Mouse (Mus musculus): ENCODE results near the gene Ramp1. TPM values are rescaled to one million over a fixed set of nuclear protein-coding genes. Genes with fewer than 3 reads are reported as not detected.

Gene Ramp1
- polyA plus RNA-seq (2016; fragmentation: Nextera tagmentation; extraction: Ambion mirVana), result 0.51 and 0.81 TPM in 2 replicates

DNA sequence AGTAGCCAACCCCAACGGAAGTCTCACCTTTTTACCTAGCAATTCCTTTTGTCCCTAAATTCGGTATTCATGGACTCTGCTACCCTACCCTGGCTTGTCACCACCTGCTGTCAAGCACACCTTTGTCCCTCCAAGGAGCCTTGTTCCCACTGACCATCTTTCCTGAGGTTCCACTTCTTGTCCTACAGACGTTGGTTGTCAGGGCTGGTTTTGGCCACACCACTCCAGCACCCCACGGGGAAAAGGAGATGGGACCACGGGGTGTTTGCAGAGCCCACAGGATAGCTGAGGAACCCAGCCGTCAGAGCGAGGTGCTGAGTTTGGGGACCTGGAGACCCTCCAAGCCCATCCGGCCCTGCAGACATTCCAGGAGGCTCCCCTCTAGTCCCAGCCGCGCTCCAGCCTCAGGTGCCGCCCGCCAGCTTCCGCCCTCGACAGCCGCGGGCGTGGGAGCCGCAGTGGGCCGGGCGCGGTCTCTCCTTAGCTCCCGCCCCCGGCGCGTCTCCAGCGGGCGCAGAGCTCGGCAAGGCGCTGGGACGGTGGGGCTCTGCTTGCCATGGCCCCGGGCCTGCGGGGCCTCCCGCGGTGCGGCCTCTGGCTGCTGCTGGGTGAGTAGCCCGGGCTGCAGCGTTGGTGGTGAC is at the start of gene Ramp1:
Gene Ramp1 (plus strand): TSS at position 290 of the 641 bp plus-strand sequence.
- H3K4me1 ChIP-seq (replicated peaks), result peaks cover 28% of the 10 kb centered on the region
- H3K27ac ChIP-seq, result peak within 1 kb of the TSS; percentile 71
- peaks cover 39% of the 10 kb centered on the region for H3K27me3 ChIP-seq (ENCODE audit: insufficient read depth, poor library complexity, severe bottlenecking)
- H3K36me3 ChIP-seq, result no peaks in the 10 kb centered on the region
- peak; percentile 22 for DNase-seq (ENCODE audit: low spot score)
- H3K9me3 ChIP-seq, result no peaks in the 10 kb centered on the region
- WGBS, result 5% methylated on average over 37 of the region's 37 CpGs
- H3K4me3 ChIP-seq, result peak within 1 kb of the TSS; percentile 59

DNA sequence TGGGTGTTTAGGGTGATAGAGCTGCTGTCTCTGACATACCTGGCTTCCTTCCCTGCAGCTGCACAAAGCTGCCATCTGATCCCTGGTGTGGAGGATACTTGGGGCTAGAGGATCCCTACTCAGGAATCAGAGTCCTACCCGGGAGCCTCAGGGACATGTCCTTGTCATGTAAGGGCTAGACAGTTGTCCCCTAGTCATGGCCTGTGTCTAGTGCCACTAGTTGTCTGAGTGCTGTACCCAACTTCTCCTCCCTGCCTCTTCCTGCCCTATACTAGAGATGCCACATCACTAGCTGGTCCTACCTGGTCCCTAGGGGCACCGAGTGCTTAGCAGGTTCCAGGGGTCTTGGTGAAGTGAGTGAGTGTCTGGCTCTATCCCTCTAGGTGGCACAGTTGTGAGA is 42.6 kb upstream of the Ramp1 start:
- H3K9me3 ChIP-seq, result no peaks in the 10 kb centered on the region
- no peak overlapping the region for H3K4me3 ChIP-seq
- WGBS, result 89% methylated on average over 2 of the region's 2 CpGs
- H3K36me3 ChIP-seq, result no peaks in the 10 kb centered on the region
- DNase-seq (ENCODE audit: low spot score), result no peak
- no peaks in the 10 kb centered on the region for H3K27me3 ChIP-seq (ENCODE audit: insufficient read depth, poor library complexity, severe bottlenecking)
- 0 out of 2 replicates have a peak, but pooled peaks cover 3% of the 10 kb centered on the region for H3K4me1 ChIP-seq (replicated peaks)
- H3K27ac ChIP-seq, result no peak overlapping the region

DNA sequence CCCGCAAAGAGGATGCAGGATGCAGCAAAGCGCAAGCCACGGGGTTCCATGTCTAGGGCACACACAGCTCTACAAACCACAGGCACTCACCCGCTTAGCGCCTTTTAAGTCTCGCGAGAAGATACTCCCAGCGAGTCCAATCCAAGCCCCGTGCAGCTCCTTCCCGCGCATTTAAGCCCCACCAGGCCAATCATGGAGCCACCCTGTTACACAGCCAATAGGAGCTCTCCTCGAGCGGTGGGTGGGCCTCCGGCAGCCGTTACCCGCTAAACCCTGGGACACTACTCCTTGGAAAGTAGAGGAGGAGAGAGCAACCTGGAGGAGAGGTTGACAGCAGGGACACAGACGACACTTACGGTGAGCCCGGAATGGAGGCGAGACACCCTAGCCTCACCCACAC is 34.8 kb upstream of the Ramp1 start, which contains the start of gene Rbm44:
Gene Rbm44 (plus strand): TSS at position 277 of the 400 bp plus-strand sequence.
- Histone ChIP-seq H3K4me3 (no peak within 1 kb of the TSS), H3K27me3 (ENCODE audit: insufficient read depth, poor library complexity, severe bottlenecking) (no peaks in the 10 kb centered on the region), H3K9me3 (no peaks in the 10 kb centered on the region), H3K27ac (no peak within 1 kb of the TSS), H3K4me1 (replicated peaks) (no peaks in the 10 kb centered on the region), H3K36me3 (no peaks in the 10 kb centered on the region)
- 64% methylated on average over 20 of the region's 20 CpGs for WGBS
- no peak for DNase-seq (ENCODE audit: low spot score)

DNA sequence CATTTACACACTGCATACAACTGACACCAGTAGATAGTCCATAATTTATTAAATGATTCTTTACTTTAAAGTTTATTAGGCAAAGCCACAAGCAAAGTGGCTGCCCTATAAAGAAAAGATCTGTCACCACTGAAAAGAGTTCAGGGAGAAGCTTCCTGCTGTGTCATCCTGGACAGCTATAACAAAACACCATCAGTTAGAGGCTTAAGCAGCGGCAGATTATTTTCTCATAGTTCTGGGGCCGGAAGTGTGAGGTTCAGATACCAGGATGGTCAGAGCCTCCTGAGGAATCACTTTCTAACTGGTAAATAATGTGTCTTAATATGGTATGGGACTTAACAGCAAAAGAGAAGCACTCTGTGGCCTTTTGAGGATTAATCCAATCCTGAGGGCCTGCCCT is 28.1 kb upstream of the Ramp1 start:
- no peaks in the 10 kb centered on the region for H3K36me3 ChIP-seq
- DNase-seq (ENCODE audit: low spot score), result no peak
- no peaks in the 10 kb centered on the region for H3K4me1 ChIP-seq (replicated peaks)
- 64% methylated on average over 2 of the region's 2 CpGs for whole genome bisulfite sequencing
- no peaks in the 10 kb centered on the region for H3K9me3 ChIP-seq
- no peaks in the 10 kb centered on the region for H3K27me3 ChIP-seq (ENCODE audit: insufficient read depth, poor library complexity, severe bottlenecking)
- H3K4me3 ChIP-seq, result no peak overlapping the region
- H3K27ac ChIP-seq, result no peak overlapping the region

DNA sequence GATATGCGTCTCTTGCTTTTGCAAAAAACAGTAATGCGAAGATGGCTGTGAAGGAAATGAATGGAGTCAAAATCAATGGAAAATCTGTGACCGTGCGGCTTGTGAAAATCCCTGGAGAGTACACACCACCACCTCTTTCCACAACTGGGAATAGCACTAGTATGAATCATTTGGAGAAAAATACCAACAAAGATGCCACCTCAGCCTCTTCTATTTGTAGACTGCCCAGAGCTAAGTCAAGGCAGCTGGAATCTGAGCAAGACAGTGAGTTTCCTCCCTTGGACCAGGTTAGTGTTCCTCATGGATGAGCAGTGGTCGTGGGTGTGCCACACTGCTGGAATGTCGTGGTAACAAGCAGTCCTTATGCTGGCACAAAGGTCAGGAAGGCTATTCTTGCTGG is 12.8 kb upstream of the Ramp1 start:
- H3K4me1 ChIP-seq (replicated peaks), result no peaks in the 10 kb centered on the region
- WGBS, result 79% methylated on average over 6 of the region's 6 CpGs
- no peak overlapping the region for H3K27ac ChIP-seq
- DNase-seq (ENCODE audit: low spot score), result no peak
- H3K9me3 ChIP-seq, result no peaks in the 10 kb centered on the region
- no peak overlapping the region for H3K4me3 ChIP-seq
- no peaks in the 10 kb centered on the region for H3K27me3 ChIP-seq (ENCODE audit: insufficient read depth, poor library complexity, severe bottlenecking)
- H3K36me3 ChIP-seq, result no peaks in the 10 kb centered on the region

DNA sequence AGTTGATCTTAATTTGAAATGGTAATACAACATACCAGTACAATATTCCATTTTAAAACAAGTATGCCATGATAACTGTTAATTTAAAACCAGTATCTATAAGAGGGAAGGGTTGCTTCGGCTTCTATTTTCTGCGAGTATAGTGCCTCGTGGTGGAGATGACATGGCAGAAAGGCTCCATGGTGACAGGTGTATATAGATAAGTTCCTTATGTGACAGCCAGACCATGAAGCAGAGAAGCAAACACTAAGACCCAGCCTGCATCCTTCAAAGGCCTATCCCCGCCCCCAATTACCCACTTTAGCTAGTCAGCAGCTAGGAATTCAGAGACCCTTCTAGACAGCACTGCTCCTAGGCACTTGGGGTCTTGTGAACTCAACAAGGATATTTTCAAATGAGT is 10.5 kb upstream of the Ramp1 start:
- H3K4me1 ChIP-seq (replicated peaks), result no peaks in the 10 kb centered on the region
- 86% methylated on average over 4 of the region's 4 CpGs for WGBS
- no peak for DNase-seq (ENCODE audit: low spot score)

DNA sequence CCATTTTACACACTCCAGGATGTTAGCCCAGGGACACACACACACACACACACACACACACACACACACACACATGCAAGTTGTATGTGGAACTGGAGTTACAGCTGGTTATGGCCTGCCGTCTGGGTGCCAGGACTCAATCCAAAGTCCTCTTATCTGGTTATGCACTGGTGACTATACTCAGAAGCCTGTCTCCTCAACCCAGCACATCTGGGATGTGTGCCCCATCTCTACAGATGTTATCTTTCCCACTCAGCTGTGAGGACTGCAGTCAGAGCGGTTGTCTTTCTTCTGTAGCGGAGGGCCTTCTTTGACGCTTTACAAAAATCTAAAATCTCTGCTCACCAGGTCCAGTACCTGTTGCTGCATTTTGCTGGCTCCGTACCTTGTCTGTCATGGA is 4.8 kb upstream of the Ramp1 start:
- WGBS, result 95% methylated on average over 5 of the region's 5 CpGs
- no peak for DNase-seq (ENCODE audit: low spot score)
- Histone ChIP-seq H3K36me3 (no peaks in the 10 kb centered on the region), H3K27ac (no peak overlapping the region), H3K4me3 (no peak overlapping the region), H3K9me3 (peaks cover 3% of the 10 kb centered on the region; the same call in 1 of the 2 replicates), H3K4me1 (replicated peaks) (peaks cover 4% of the 10 kb centered on the region), H3K27me3 (ENCODE audit: insufficient read depth, poor library complexity, severe bottlenecking) (peaks cover 19% of the 10 kb centered on the region)

More for the DNA sequence above, 10.5 kb upstream of the Ramp1 start:
- peaks cover 3% of the 10 kb centered on the region; the same call in 1 of the 2 replicates for H3K9me3 ChIP-seq
- H3K36me3 ChIP-seq, result no peaks in the 10 kb centered on the region
- H3K27me3 ChIP-seq (ENCODE audit: insufficient read depth, poor library complexity, severe bottlenecking), result no peaks in the 10 kb centered on the region
- no peak overlapping the region for H3K4me3 ChIP-seq
- H3K27ac ChIP-seq, result no peak overlapping the region

DNA sequence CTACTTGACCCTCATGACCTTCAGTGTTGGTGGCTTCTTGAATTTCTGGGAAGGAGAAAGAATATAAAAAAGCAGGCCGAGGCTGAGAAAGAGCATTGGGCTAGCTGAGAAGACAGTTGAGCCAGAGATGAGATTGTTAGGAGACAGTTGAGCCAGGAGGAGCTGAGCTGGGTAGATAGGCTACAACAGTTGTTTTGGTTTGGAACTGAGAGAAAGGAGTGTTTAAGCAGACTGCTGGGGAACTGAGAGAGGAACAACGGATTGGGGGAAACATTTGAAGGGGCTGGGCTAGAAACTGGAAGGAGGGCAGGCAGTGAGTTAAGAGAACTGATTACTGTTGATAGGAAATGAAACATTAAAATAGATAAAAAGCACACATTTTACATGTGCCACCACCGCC is 3.6 kb upstream of the Ramp1 start:
- H3K4me3 ChIP-seq, result no peak overlapping the region
- 58% methylated on average over 3 of the region's 3 CpGs for WGBS
- no peaks in the 10 kb centered on the region for H3K36me3 ChIP-seq
- DNase-seq (ENCODE audit: low spot score), result no peak
- no peak overlapping the region for H3K27ac ChIP-seq
- H3K27me3 ChIP-seq (ENCODE audit: insufficient read depth, poor library complexity, severe bottlenecking), result peaks cover 31% of the 10 kb centered on the region
- peaks cover 15% of the 10 kb centered on the region for H3K4me1 ChIP-seq (replicated peaks)
- H3K9me3 ChIP-seq, result peaks cover 3% of the 10 kb centered on the region; the same call in 1 of the 2 replicates

DNA sequence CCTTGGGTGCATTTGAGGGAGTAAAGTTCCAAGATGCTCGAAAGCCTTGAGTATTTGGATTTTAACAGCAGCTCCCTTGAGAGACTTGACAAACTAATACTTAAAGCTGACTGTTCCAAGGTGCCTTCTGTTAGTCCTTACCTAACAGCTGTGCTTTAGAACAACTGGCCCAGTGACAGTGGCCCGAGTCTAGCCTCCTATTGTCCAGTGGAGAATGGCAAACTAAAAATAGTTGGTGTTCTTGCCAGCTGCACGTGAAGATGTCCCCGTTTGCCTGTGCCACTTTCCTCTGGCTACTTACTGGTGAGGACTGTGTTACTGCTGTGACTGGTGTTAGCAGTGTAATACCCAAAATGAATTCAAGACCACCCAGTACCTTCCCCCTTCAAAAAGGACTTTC is 2.8 kb upstream of the Ramp1 start:
- no peak for DNase-seq (ENCODE audit: low spot score)
- H3K4me3 ChIP-seq, result no peak overlapping the region
- no peaks in the 10 kb centered on the region for H3K36me3 ChIP-seq
- WGBS, result 86% methylated on average over 4 of the region's 4 CpGs
- H3K27ac ChIP-seq, result no peak overlapping the region
- H3K4me1 ChIP-seq (replicated peaks), result peaks cover 23% of the 10 kb centered on the region
- peaks cover 3% of the 10 kb centered on the region; the same call in 1 of the 2 replicates for H3K9me3 ChIP-seq
- peaks cover 39% of the 10 kb centered on the region for H3K27me3 ChIP-seq (ENCODE audit: insufficient read depth, poor library complexity, severe bottlenecking)

DNA sequence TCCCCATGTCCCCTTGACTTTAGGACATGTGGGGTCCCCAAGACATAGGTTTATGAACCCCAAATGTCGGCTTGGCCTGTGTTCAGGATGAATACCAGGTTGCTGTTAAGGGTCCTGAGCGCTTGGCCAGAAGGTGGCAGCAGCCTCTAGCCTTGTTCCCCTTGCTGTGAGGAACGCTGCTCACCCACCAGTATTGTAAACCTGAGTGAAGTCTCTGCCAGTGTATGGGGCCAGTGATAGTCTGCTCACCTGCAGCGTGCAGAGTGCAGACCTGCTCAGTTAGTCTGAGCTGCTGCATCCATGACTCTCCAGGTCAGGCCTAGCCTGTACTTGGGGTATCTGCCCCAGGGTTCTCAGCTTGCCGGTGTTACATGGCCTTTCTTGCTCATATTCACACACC is 536 bp upstream of the Ramp1 start:
- WGBS, result 32% methylated on average over 5 of the region's 5 CpGs
- Histone ChIP-seq H3K36me3 (no peaks in the 10 kb centered on the region), H3K4me1 (replicated peaks) (peaks cover 28% of the 10 kb centered on the region), H3K27ac (no peak overlapping the region), H3K4me3 (no peak overlapping the region), H3K9me3 (no peaks in the 10 kb centered on the region), H3K27me3 (ENCODE audit: insufficient read depth, poor library complexity, severe bottlenecking) (peaks cover 39% of the 10 kb centered on the region)
- DNase-seq (ENCODE audit: low spot score), result peak; percentile 50

DNA sequence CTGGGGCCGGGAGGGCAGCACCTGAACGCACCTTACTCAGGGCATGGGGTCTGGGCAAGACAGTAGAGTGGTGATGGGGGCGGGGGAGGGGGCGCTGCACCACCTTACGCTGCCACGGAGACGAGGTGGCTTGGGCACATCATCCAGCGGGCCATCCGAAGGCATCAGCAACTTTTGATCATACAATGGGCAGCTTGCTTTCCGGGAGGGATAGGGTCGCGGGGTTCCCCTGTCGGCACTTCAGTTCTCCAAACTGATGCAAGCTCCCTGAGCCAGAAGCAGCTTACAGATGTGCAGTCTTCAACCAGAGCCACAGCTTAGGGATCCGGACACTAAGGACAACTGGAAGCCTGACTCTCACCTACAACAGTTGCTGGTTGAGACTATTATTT is 548 bp downstream of the Ramp1 start:
- Histone ChIP-seq H3K27me3 (ENCODE audit: insufficient read depth, poor library complexity, severe bottlenecking) (peaks cover 39% of the 10 kb centered on the region), H3K4me1 (replicated peaks) (peaks cover 28% of the 10 kb centered on the region), H3K9me3 (no peaks in the 10 kb centered on the region), H3K36me3 (no peaks in the 10 kb centered on the region), H3K4me3 (peak overlapping the region; percentile 59), H3K27ac (peak overlapping the region; percentile 71)
- no peak for DNase-seq (ENCODE audit: low spot score)
- WGBS, result 8% methylated on average over 14 of the region's 14 CpGs

DNA sequence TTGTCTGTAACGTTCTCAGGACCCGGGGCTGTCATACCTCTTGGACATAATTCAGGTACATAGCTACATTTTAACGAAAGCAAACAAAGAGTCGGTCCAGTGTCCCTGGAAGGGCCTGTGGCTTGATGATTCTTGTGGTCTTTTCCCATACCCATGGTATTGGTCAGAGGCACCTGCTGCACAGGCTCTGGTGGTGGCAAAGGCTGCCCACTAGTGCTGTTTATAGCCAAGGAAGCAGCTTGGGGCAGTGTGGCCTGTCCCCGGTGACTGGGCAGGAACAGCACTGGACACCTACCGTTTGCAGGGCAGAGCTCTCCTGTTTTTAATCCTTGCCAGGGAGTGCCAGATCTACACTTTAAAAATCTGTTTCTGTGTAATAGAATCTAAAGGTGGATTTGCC is 1.1 kb downstream of the Ramp1 start:
- peaks cover 28% of the 10 kb centered on the region for H3K4me1 ChIP-seq (replicated peaks)
- H3K27me3 ChIP-seq (ENCODE audit: insufficient read depth, poor library complexity, severe bottlenecking), result peaks cover 39% of the 10 kb centered on the region
- DNase-seq (ENCODE audit: low spot score), result no peak
- no peak overlapping the region for H3K4me3 ChIP-seq
- H3K36me3 ChIP-seq, result no peaks in the 10 kb centered on the region
- WGBS, result 81% methylated on average over 6 of the region's 6 CpGs
- no peaks in the 10 kb centered on the region for H3K9me3 ChIP-seq
- H3K27ac ChIP-seq, result no peak overlapping the region

DNA sequence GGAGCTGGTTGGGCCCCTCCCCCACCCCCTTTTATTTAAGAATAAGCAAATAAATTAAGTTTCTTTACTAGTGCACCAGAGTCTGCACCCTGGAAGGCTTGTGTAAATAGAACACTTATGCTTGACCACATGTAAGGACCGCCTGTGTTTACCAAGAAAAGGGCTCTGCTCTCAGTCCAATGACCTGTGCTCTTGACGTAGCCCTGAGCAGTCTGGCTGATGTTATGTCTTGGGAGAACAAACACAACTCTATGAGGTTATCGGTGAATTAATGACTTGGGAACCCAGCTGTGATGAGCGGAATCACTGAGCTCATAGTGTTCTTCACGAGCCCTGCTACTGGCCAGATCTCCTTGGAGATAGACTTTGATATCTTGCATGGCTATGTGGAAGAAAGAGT is 1.6 kb downstream of the Ramp1 start:
- Histone ChIP-seq H3K36me3 (no peaks in the 10 kb centered on the region), H3K27ac (no peak overlapping the region), H3K27me3 (ENCODE audit: insufficient read depth, poor library complexity, severe bottlenecking) (peaks cover 39% of the 10 kb centered on the region), H3K4me1 (replicated peaks) (peaks cover 28% of the 10 kb centered on the region), H3K9me3 (no peaks in the 10 kb centered on the region), H3K4me3 (no peak overlapping the region)
- 59% methylated on average over 5 of the region's 5 CpGs for WGBS
- DNase-seq (ENCODE audit: low spot score), result no peak

All from hindbrain, embryonic 10.5 days (tissue).